Mouse (Mus musculus) thymus, adult 2 months (tissue): ENCODE measurements around the gene Jmjd4.

Experiments
- CTCF ChIP-seq: fragments of 200-500 bp; IDR thresholded peaks from 2 replicates; pipeline ENCODE4 v1.5.1; 2012; ENCODE audit warnings: mild to moderate bottlenecking, control low read depth, low read length, moderate library complexity, borderline replicate concordance; ENCODE audit not compliant: control insufficient read depth, poor library complexity, insufficient read depth; ENCODE audit errors: extremely low read depth
- POLR2A ChIP-seq: fragments of 200-500 bp; IDR thresholded peaks from 2 replicates; pipeline ENCODE4 v1.6.1; 2012; ENCODE audit warnings: mild to moderate bottlenecking, low read length, control low read depth, moderate library complexity; ENCODE audit not compliant: control insufficient read depth, poor library complexity, insufficient read depth; ENCODE audit errors: extremely low read depth

- no peak for TF ChIP-seq CTCF
- TF ChIP-seq POLR2A: no peak
Observed at GRCm38 (mm10) chr11:59437954-59438353, 11.9 kb upstream of the Jmjd4 start.
